Mouse (Mus musculus) stomach, embryonic 14.5 days (tissue): ENCODE data around the gene Slc4a4. TPM values are rescaled to one million over a fixed set of nuclear protein-coding genes. Genes with fewer than 3 reads are reported as not detected.

ENCODE experiments used
- ATAC-seq: fragments of 200-750 bp; cut with Nextera tagmentation; 2 replicates; pipeline ENCODE4 v1.8.0; 2017; ENCODE audit warnings: low read depth, moderate TSS enrichment; ENCODE audit not compliant: insufficient number of reproducible peaks, insufficient read depth, low FRiP score
- H3K27ac ChIP-seq: fragments of 300-500 bp; sonication (generic); 2 replicates; pipeline ENCODE4 v1.5.1; 2014; ENCODE audit warnings: mild to moderate bottlenecking, low read length, moderate library complexity, mixed read lengths
- H3K27me3 ChIP-seq: fragments of 300-500 bp; sonication (generic); 2 replicates; pipeline ENCODE4 v1.6.1; 2014; ENCODE audit warnings: low read length, control low read depth, mixed read lengths; ENCODE audit not compliant: control insufficient read depth, insufficient read depth
- H3K36me3 ChIP-seq: fragments of 300-500 bp; sonication (generic); 2 replicates; pipeline ENCODE4 v1.6.1; 2014; ENCODE audit warnings: mild to moderate bottlenecking, control low read depth, low read length, moderate library complexity, mixed read lengths; ENCODE audit not compliant: control insufficient read depth, insufficient read depth
- H3K4me1 ChIP-seq: fragments of 300-500 bp; sonication (generic); 2 replicates; pipeline ENCODE4 v1.6.1; 2014; ENCODE audit warnings: low read length, control low read depth, mixed read lengths; ENCODE audit not compliant: control insufficient read depth, insufficient read depth
- H3K4me2 ChIP-seq: fragments of 300-500 bp; sonication (generic); replicated peaks from 2 replicates; pipeline ENCODE4 v1.6.1; 2014; ENCODE audit warnings: low read depth, low read length, control low read depth
- H3K4me3 ChIP-seq: fragments of 300-500 bp; sonication (generic); 2 replicates; pipeline ENCODE4 v1.5.1; 2014; ENCODE audit warnings: low read depth, low read length, control low read depth
- H3K9ac ChIP-seq: fragments of 300-500 bp; sonication (generic); replicated peaks from 2 replicates; pipeline ENCODE4 v1.6.1; 2014; ENCODE audit warnings: low read depth, mild to moderate bottlenecking, control low read depth, low read length, moderate library complexity, mixed read lengths
- H3K9me3 ChIP-seq: fragments of 300-500 bp; sonication (generic); 2 replicates; pipeline ENCODE4 v1.6.1; 2016; ENCODE audit warnings: low read depth, low read length, control low read depth; ENCODE audit not compliant: control insufficient read depth
- WGBS: fragments of 180-500 bp; shearing (Covaris S2); extraction: QIAGEN DNeasy Blood & Tissue Kit; methylation state at CpG from one replicate; pipeline ENCODE4 v1.1.7; 2014; 5-methylcytosine and 5-hydroxymethylcytosine counted together
- polyA plus RNA-seq: library from polyadenylated mRNA; unstranded; fragments of >200 nt; fragmentation: Nextera tagmentation; extraction: Ambion mirVana; gene quantifications from 2 replicates; pipeline ENCODE4 v1.2.1, GENCODE M21; 2014

Gene Slc4a4
- polyA plus RNA-seq, 1 experiment from 2014 or later = 5.1 TPM

- WGBS = 41% methylated on average over 1 of the region's 1 CpGs
- Histone ChIP-seq H3K4me3 (no peak overlapping the region), H3K36me3 (no peaks in the 10 kb centered on the region), H3K27ac (no peak overlapping the region), H3K9me3 (no peaks in the 10 kb centered on the region), H3K9ac (no peak overlapping the region), H3K4me1 (no peaks in the 10 kb centered on the region), H3K27me3 (no peaks in the 10 kb centered on the region), H3K4me2 (no peak overlapping the region)
- ATAC-seq = no peak
Measured at GRCm38 (mm10) chr5:89211057-89211456, 324.4 kb downstream of the Slc4a4 start.

- no peak overlapping the region for H3K9ac ChIP-seq
- no peak overlapping the region for H3K4me3 ChIP-seq
- H3K4me1 ChIP-seq = no peaks in the 10 kb centered on the region
- peak; percentile 89 for ATAC-seq
- no peaks in the 10 kb centered on the region for H3K36me3 ChIP-seq
- no peaks in the 10 kb centered on the region for H3K27me3 ChIP-seq
- WGBS = 69% methylated on average over 8 of the region's 8 CpGs
- no peak overlapping the region for H3K4me2 ChIP-seq
- H3K9me3 ChIP-seq = no peaks in the 10 kb centered on the region
- H3K27ac ChIP-seq = peak overlapping the region; percentile 72; the same call in 1 of the 2 replicates
Measured at GRCm38 (mm10) chr5:89218222-89218621, 331.6 kb downstream of the Slc4a4 start.

- WGBS = 53% methylated on average over 6 of the region's 6 CpGs
- no peaks in the 10 kb centered on the region for H3K27me3 ChIP-seq
- H3K9ac ChIP-seq = no peak overlapping the region
- H3K36me3 ChIP-seq = no peaks in the 10 kb centered on the region
- no peak overlapping the region for H3K4me2 ChIP-seq
- H3K9me3 ChIP-seq = no peaks in the 10 kb centered on the region
- H3K4me1 ChIP-seq = no peaks in the 10 kb centered on the region
- no peak overlapping the region for H3K4me3 ChIP-seq
- H3K27ac ChIP-seq = peak overlapping the region; percentile 80
- ATAC-seq = peak; percentile 26; the same call in 1 of the 2 replicates
Measured at GRCm38 (mm10) chr5:89218709-89219108, 332.1 kb downstream of the Slc4a4 start.

- Histone ChIP-seq H3K36me3 (no peaks in the 10 kb centered on the region), H3K4me2 (no peak overlapping the region), H3K9me3 (no peaks in the 10 kb centered on the region), H3K4me1 (no peaks in the 10 kb centered on the region), H3K9ac (no peak overlapping the region), H3K4me3 (no peak overlapping the region), H3K27me3 (no peaks in the 10 kb centered on the region), H3K27ac (no peak overlapping the region)
- no peak for ATAC-seq
- WGBS = 61% methylated on average over 1 of the region's 1 CpGs
Measured at GRCm38 (mm10) chr5:89221658-89222057, 335.0 kb downstream of the Slc4a4 start.

GRCm38 (mm10) chr5:89223061-89223740, 336.6 kb downstream of the Slc4a4 start:
- 0 out of 2 replicates have a peak, but pooled peaks have one; percentile 50 for ATAC-seq
- Histone ChIP-seq H3K4me1 (no peaks in the 10 kb centered on the region), H3K36me3 (no peaks in the 10 kb centered on the region), H3K4me2 (no peak overlapping the region), H3K27ac (no peak overlapping the region), H3K9ac (no peak overlapping the region), H3K4me3 (no peak overlapping the region), H3K27me3 (no peaks in the 10 kb centered on the region), H3K9me3 (no peaks in the 10 kb centered on the region)
- WGBS = 47% methylated on average over 10 of the region's 10 CpGs

- ATAC-seq = no peak
- no peaks in the 10 kb centered on the region for H3K9me3 ChIP-seq
Measured at GRCm38 (mm10) chr5:89223744-89224368, 337.2 kb downstream of the Slc4a4 start.

GRCm38 (mm10) chr5:89227948-89228347, 341.3 kb downstream of the Slc4a4 start:
- Histone ChIP-seq H3K9ac (no peak overlapping the region), H3K9me3 (no peaks in the 10 kb centered on the region), H3K4me3 (no peak overlapping the region), H3K4me2 (no peak overlapping the region), H3K27me3 (no peaks in the 10 kb centered on the region), H3K4me1 (no peaks in the 10 kb centered on the region), H3K27ac (no peak overlapping the region), H3K36me3 (no peaks in the 10 kb centered on the region)
- WGBS = 75% methylated on average over 2 of the region's 2 CpGs
- no peak for ATAC-seq

More at GRCm38 (mm10) chr5:89223744-89224368, 337.2 kb downstream of the Slc4a4 start:
- Histone ChIP-seq H3K9ac (no peak overlapping the region), H3K4me3 (no peak overlapping the region), H3K4me1 (no peaks in the 10 kb centered on the region), H3K4me2 (no peak overlapping the region), H3K27me3 (no peaks in the 10 kb centered on the region), H3K36me3 (no peaks in the 10 kb centered on the region), H3K27ac (no peak overlapping the region)
- 62% methylated on average over 9 of the region's 9 CpGs for WGBS

- H3K27me3 ChIP-seq = no peaks in the 10 kb centered on the region
- H3K4me3 ChIP-seq = no peak overlapping the region
- H3K4me2 ChIP-seq = no peak overlapping the region
- H3K9me3 ChIP-seq = no peaks in the 10 kb centered on the region
- no peak for ATAC-seq
- H3K36me3 ChIP-seq = no peaks in the 10 kb centered on the region
- no peak overlapping the region for H3K27ac ChIP-seq
- no peaks in the 10 kb centered on the region for H3K4me1 ChIP-seq
- no peak overlapping the region for H3K9ac ChIP-seq
- WGBS = 37% methylated on average over 5 of the region's 5 CpGs
Measured at GRCm38 (mm10) chr5:89229606-89230005, 343.0 kb downstream of the Slc4a4 start.
